Mouse (Mus musculus) cerebellum, adult 2 months (tissue): ENCODE data around the gene Rheb. TPM values are rescaled to one million over a fixed set of nuclear protein-coding genes. Genes with fewer than 3 reads are reported as not detected.

ENCODE experiments used
- DNase-seq, 2 experiments: peaks; one replicate each; pipeline ENCODE4 v3.0.0; 2021
- H3K27ac ChIP-seq: fragments of 200-500 bp; 2 replicates; pipeline ENCODE4 v1.5.1; 2012; ENCODE audit warnings: low read length, control low read depth, inconsistent platforms; ENCODE audit not compliant: insufficient read depth
- H3K27me3 ChIP-seq: fragments of 200-500 bp; 2 replicates; pipeline ENCODE4 v1.6.1; 2012; ENCODE audit warnings: inconsistent platforms, mild to moderate bottlenecking, low read length, moderate library complexity; ENCODE audit not compliant: control insufficient read depth, insufficient read depth
- H3K4me1 ChIP-seq: fragments of 200-500 bp; 2 replicates; pipeline ENCODE4 v1.6.1; 2011; ENCODE audit warnings: low read length; ENCODE audit not compliant: control insufficient read depth, insufficient read depth
- H3K4me3 ChIP-seq: fragments of 200-500 bp; replicated peaks from 2 replicates; pipeline ENCODE3; 2011; ENCODE audit warnings: mild to moderate bottlenecking, low read depth, low read length, control low read depth; ENCODE audit not compliant: insufficient read depth
- CTCF ChIP-seq: fragments of 200-500 bp; IDR thresholded peaks from 2 replicates; pipeline ENCODE4 v1.5.1; 2011; ENCODE audit warnings: low read depth, mild to moderate bottlenecking, control low read depth, low read length, moderate library complexity, borderline replicate concordance; ENCODE audit not compliant: insufficient read depth
- POLR2A ChIP-seq: fragments of 200-500 bp; IDR thresholded peaks from 2 replicates; pipeline ENCODE4 v1.6.1; 2011; ENCODE audit warnings: low read length, control low read depth, borderline replicate concordance; ENCODE audit not compliant: insufficient read depth
- WGBS: fragments of 180-500 bp; shearing (Covaris S2); methylation state at CpG from one replicate; pipeline ENCODE4 v1.1.7; 2018; 5-methylcytosine and 5-hydroxymethylcytosine counted together
- polyA plus RNA-seq: library from polyadenylated mRNA; depleted of rRNA; stranded (reverse); fragments of >200 nt; gene quantifications from 2 replicates; pipeline ENCODE4 v1.2.3, GENCODE M21; 2012; rRNA removed

The Rheb gene
- polyA plus RNA-seq, result 114 and 116 TPM in 2 replicates

GRCm38 (mm10) chr5:24842274-24843102, at the start of gene Rheb:
Rheb (minus strand) TSS chr5:24842624.
- TF ChIP-seq CTCF, result no peak
- TF ChIP-seq POLR2A, result peak; percentile 96

DNA sequence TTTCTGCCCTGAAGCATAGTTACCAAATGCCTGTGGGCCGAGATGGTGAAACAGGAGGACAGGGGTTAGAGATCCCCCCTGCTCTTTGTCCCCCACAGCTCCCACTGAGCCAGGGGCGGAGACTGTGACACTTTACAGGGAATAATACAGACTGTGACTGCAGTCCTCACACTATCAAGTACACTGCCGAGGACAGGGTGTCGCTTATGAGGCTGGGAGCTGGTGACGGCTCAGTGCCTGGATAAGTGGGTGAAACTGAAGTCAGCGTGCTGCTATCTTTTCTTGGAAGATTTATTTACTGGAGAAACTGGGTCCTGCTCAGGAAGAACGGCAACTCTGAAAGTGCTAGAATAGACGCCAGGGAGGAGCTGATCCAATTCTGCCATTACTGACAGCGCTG, 47.4 kb upstream of the Rheb start:
- 72% methylated on average over 9 of the region's 9 CpGs for WGBS

More at GRCm38 (mm10) chr5:24842274-24843102, at the start of gene Rheb:
- peak within 1 kb of the TSS; percentile 96 for H3K27ac ChIP-seq
- no peaks in the 10 kb centered on the region for H3K27me3 ChIP-seq
- peak within 1 kb of the TSS; percentile 95 for H3K4me3 ChIP-seq
- peaks cover 8% of the 10 kb centered on the region; the same call in 1 of the 2 replicates for H3K4me1 ChIP-seq
- under 1% methylated on average over 92 of the region's 92 CpGs for WGBS
- peak; percentile 100 for DNase-seq

GRCm38 (mm10) chr5:24888874-24889591, 46.6 kb upstream of the Rheb start:
- WGBS, result 83% methylated on average over 11 of the region's 11 CpGs
- Histone ChIP-seq H3K4me3 (no peak overlapping the region), H3K4me1 (peaks cover 7% of the 10 kb centered on the region), H3K27ac (no peak overlapping the region), H3K27me3 (no peaks in the 10 kb centered on the region)
- no peak for DNase-seq
- TF ChIP-seq POLR2A (no peak), CTCF (no peak)

More for the DNA sequence above, 47.4 kb upstream of the Rheb start:
- Histone ChIP-seq H3K4me1 (peaks cover 13% of the 10 kb centered on the region), H3K4me3 (no peak overlapping the region), H3K27ac (no peak overlapping the region), H3K27me3 (no peaks in the 10 kb centered on the region)
- no peak for TF ChIP-seq POLR2A
- no peak for TF ChIP-seq CTCF
- no peak for DNase-seq

DNA sequence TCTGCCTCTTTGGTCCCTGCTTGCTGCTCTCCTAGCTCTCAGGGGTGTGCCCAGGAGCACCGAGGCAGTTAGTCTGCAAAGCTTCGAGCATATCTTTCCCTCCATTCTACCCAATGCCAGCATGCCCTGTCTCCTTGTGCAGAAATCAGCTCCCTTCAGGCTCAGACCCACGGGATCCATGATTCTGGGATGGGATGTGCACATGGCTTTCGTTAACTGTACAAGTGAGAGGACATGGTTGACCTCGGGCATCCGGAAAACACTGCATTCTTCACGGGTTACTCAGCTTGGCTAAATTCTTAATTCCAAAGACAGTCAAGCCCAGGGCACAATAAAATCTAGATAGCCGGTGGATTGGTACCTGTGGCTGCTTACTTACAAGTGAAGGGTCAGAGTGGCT, 44.8 kb upstream of the Rheb start:
- no peaks in the 10 kb centered on the region for H3K4me1 ChIP-seq
- 87% methylated on average over 8 of the region's 8 CpGs for WGBS
- H3K4me3 ChIP-seq, result no peak overlapping the region
- no peak overlapping the region for H3K27ac ChIP-seq
- TF ChIP-seq CTCF (no peak), POLR2A (no peak)
- H3K27me3 ChIP-seq, result no peaks in the 10 kb centered on the region
- no peak for DNase-seq

- Histone ChIP-seq H3K4me3 (no peak overlapping the region), H3K27ac (no peak overlapping the region), H3K27me3 (no peaks in the 10 kb centered on the region), H3K4me1 (peaks cover 20% of the 10 kb centered on the region)
- TF ChIP-seq CTCF (no peak), POLR2A (no peak)
- 80% methylated on average over 4 of the region's 4 CpGs for WGBS
- no peak for DNase-seq
Measured at GRCm38 (mm10) chr5:24878713-24879112, 36.3 kb upstream of the Rheb start.

DNA sequence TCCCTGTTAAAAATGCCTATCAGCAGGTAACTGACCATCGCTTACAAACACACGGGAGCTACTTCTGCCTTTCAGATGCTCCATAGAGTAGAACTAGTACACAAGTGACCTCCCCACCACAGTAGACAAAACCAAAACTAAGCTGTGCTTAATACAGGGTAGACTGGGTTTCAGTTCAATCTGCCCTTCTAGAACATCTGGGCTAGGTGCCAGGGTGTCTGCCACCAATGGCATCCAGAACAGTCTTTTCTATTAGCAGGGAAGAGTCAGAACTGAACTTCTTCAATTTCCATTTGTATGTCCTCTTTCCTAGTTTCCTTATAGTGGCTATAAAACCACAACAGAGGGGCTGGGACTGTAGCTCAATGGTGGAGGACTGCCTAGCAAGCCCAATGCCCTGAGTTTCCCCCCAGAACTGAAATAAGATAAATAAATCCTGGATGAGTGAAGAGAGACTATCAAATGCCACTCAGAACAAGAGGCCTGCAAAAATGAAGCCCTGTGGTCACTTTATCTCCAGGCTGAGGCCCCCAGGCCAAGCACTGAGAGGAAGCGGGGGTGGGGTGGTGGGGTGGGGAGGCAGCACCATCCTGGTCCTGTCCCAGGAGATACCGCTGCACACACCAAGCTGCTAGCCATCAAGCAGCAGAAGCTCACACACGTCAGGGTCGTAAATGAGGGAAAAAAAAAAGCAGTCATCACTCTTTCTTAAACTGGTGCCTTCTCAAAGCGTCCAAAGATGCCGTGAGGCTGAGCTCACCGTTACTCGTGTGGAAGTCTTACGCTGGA, 35.6 kb upstream of the Rheb start:
- H3K27ac ChIP-seq, result no peak overlapping the region
- DNase-seq, result no peak
- no peaks in the 10 kb centered on the region for H3K27me3 ChIP-seq
- TF ChIP-seq POLR2A, result no peak
- no peak for TF ChIP-seq CTCF
- H3K4me1 ChIP-seq, result peaks cover 27% of the 10 kb centered on the region
- H3K4me3 ChIP-seq, result no peak overlapping the region
- WGBS, result 91% methylated on average over 11 of the region's 11 CpGs

- WGBS, result 66% methylated on average over 9 of the region's 9 CpGs
- no peak for DNase-seq
- Histone ChIP-seq H3K27me3 (no peaks in the 10 kb centered on the region), H3K27ac (no peak overlapping the region), H3K4me1 (peaks cover 29% of the 10 kb centered on the region), H3K4me3 (no peak overlapping the region)
- TF ChIP-seq POLR2A (no peak), CTCF (no peak)
Measured at GRCm38 (mm10) chr5:24876653-24877052, 34.2 kb upstream of the Rheb start.
